Mouse (Mus musculus) adipocyte (in vitro differentiated cells): ENCODE measurements at regions not wholly inside any gene's neighbourhood (a gene's known extent, or its start where the extent isn't known, plus 50 kb on each side); places are given as distances from the start of the nearest gene placed in this dataset.
A peak's percentile ranks its signal among the peaks of the same experiment; 100 is the strongest.

Experiments
- DNase-seq: peaks from one replicate; pipeline ENCODE4 v3.0.0-alpha.2; 2016; ENCODE audit warnings: low spot score

GRCm38 (mm10) chr1:103762044-103762663 is 1006.2 kb upstream of the Cdh20 start:
- no peak for DNase-seq

DNA sequence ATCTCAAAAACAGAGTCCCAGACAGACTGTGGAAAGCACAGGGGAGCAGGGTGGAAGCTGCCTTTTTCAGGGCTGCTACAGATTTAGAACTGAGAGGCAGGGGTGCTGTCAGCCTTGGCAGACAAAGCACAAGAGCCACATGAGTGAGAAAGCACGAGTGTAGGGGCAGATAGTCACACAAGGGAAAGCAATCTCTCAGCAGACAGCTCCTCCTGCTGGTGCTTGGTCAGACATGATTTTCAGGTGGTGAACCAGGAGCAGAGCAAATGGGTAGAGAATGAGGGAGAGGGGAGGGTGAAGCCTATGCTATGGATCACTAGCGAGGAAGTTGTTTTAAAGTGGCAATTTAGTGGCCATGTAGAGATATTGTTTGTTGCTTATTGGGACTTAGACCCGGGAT is 1005.6 kb upstream of the Cdh20 start:
- no peak for DNase-seq

DNA sequence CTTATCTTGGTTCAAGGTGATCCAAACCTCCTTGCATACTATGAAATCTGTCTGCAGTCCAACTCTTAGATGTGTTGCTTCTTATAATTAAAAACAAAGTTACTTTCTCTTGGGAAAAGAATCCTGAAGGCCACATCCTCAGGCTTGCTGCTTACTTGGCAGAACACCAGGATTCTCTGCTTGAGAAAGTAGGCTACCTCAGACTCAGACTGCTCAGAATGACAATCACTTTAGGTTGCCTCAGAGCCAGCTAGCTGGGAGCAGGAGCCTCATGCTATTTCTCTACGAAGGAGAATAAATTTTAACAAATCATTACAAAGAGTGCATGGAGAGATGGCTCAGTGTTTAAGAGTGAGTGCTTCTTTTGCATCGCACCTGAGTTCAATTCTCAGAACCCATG is 1001.0 kb upstream of the Cdh20 start:
- no peak for DNase-seq

DNA sequence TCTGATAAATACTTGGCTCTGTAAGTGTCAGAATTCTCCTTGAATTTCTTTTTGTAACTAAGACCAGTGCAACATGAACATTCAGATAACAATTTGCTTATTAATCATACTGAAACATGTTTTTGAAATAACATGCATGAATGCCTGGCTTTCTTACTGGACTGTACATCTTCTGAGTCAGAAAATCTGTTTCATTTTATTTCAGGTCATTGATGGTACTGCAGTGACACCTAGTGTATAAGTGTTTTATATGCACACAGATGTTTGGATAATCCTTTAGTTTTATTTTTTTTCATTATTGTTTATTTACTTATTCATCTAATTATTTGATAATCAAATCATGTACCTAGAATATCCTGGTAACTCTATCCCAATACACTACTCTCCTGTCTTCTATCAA is 983.6 kb upstream of the Cdh20 start:
- DNase-seq: no peak

DNA sequence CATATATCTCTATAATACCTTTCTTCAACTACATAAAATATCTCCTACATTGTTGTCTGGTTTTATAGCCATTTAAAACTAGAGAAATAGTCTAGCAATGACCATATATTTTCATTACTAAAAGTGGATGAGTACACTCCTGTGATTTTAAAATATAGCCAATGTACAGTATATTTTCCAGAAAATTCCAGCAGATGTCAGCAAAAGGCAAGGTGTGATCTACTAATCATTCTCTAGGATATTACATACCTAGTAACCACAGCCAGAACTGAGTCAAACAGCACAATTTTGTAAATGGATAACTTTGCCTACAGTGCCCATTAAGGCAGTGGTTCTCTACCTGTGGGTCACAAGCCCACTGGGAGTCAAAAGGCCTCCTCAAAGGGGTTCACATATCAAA is 972.0 kb upstream of the Cdh20 start:
- no peak for DNase-seq

DNA sequence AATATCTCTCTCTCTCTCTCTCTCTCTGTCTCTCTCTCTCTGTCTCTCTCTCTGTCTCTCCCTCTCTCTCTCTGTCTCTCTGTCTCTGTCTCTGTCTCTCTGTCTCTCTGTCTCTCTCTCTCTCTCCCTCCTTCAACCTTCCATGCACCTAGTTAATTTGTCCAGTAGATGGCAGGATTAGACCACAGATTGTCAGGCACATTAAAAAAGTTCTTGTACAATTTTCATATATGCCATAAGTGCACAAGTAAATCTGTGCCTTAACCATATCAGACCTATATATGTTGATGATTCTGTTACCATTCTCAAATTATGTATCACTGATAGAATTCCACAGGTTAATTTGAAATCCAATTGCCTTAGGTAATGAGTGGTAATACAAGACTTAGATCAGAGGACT is 969.0 kb upstream of the Cdh20 start:
- DNase-seq: peak; percentile 29

DNA sequence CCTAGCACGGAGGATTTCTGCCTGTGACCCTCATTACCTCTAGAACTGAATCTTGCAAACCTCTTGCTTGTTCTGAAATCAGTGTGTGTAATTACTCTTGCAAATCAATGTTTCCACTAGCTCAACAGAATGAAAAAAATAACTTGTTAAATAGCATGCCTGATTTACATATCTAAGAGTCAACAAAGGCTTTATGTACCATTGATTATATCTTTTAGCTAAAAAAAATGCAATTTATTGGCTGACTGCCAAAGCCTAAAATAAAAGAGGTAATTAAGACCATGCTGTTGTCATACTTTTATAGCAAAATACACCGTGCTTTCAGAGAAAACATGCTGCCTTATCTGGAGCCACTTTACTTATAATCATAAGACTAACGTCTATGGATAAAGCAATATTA is 950.4 kb upstream of the Cdh20 start:
- no peak for DNase-seq
